Mouse (Mus musculus) embryonic fibroblast, embryonic 13.5 days (primary cell): Measurements from ENCODE around the gene Dapp1.

Experiments
- CTCF ChIP-seq: IDR thresholded peaks from 2 replicates; pipeline ENCODE4 v1.5.1; 2011; ENCODE audit warnings: mild to moderate bottlenecking, control low read depth, low read length, moderate library complexity, borderline replicate concordance; ENCODE audit not compliant: insufficient read depth
- POLR2A ChIP-seq: IDR thresholded peaks from 2 replicates; pipeline ENCODE4 v1.6.1; 2011; ENCODE audit warnings: low read depth, mild to moderate bottlenecking, control low read depth, low read length, moderate library complexity

DNA sequence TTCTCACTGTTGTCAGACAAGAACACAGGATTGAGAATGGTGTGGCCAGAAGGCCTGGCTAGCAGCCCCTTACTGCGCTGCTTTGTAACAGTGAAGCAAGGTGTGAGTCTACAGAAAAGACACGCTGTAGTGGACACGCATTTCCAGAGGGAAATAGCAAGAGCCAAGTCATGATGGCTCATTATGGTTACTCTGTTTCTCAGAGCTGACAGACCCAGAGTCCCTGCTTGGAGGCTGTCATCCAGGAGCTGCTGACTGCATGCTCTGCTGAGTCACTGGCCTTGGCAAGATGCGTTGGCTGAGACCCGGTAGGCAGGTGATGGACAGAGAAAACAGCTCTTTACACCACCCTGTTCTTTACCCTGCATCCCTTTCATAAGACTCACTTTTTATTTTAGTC is 48.0 kb upstream of the Dapp1 start:
- TF ChIP-seq POLR2A (no peak), CTCF (no peak)
